Mouse (Mus musculus) ovary, postnatal 36 days (tissue): ENCODE results near the gene Cebpe.

Source experiments
- DNase-seq: peaks from one replicate; pipeline ENCODE4 v3.0.0; 2022; ENCODE audit warnings: low spot score, mixed read lengths

Cebpe gene

GRCm38 (mm10) chr14:54676290-54676689 lies 35.7 kb downstream of the Cebpe start:
- no peak for DNase-seq

GRCm38 (mm10) chr14:54674317-54674716 lies 37.7 kb downstream of the Cebpe start:
- no peak for DNase-seq

- peak; percentile 38 for DNase-seq
Observed at GRCm38 (mm10) chr14:54669381-54669780, 42.6 kb downstream of the Cebpe start.

- no peak for DNase-seq
Observed at GRCm38 (mm10) chr14:54664477-54665222, 47.3 kb downstream of the Cebpe start.
